Mouse (Mus musculus): ENCODE data around the gene Car2. TPM values are rescaled to one million over a fixed set of nuclear protein-coding genes. Genes with fewer than 3 reads are reported as not detected.
A peak's percentile ranks its signal among the peaks of the same experiment; 100 is the strongest.

The Car2 gene
- polyA plus RNA-seq, 1 experiment from 2014 or later, result 27.9 TPM

- no peak overlapping the region for H3K27ac ChIP-seq (replicated peaks in 1 of 2; ENCODE audit: control insufficient read depth in 1 of 2, insufficient read depth in 1 of 2, low read depth in 2 of 2, low read length in 2 of 2)
- H3K4me1 ChIP-seq (ENCODE audit: control insufficient read depth in 2 of 2, insufficient read depth in 2 of 2, low read length in 2 of 2), result 0 out of 4 replicates have a peak, but pooled peaks cover 0 to 7% of the 10 kb centered on the region in 2 experiments
- 42% methylated on average over 3 of the region's 3 CpGs for WGBS
- H3K36me3 ChIP-seq (ENCODE audit: control insufficient read depth, insufficient read depth, low read length), result no peaks in the 10 kb centered on the region
- no peaks in the 10 kb centered on the region for H3K27me3 ChIP-seq (ENCODE audit: control insufficient read depth, insufficient read depth, low read length)
- H3K9me3 ChIP-seq (ENCODE audit: control insufficient read depth, low read length), result no peaks in the 10 kb centered on the region
- H3K4me2 ChIP-seq (ENCODE audit: low read length), result no peak overlapping the region
- H3K9ac ChIP-seq (ENCODE audit: low read length), result no peak overlapping the region
- no peak for ATAC-seq (ENCODE audit: insufficient number of reproducible peaks, insufficient read depth, low FRiP score, low read depth)
- H3K4me3 ChIP-seq (ENCODE audit: control insufficient read depth in 1 of 2, insufficient read depth in 1 of 2, low read depth in 1 of 2, low read length in 2 of 2), result no peak overlapping the region
These were observed 25.8 kb upstream of the Car2 start for GRCm38 (mm10) chr3:14860291-14860690.

GRCm38 (mm10) chr3:14861165-14861564 is 24.9 kb upstream of the Car2 start:
- WGBS, result 77% methylated on average over 1 of the region's 1 CpGs
- ATAC-seq (ENCODE audit: insufficient number of reproducible peaks, insufficient read depth, low FRiP score, low read depth), result no peak

DNA sequence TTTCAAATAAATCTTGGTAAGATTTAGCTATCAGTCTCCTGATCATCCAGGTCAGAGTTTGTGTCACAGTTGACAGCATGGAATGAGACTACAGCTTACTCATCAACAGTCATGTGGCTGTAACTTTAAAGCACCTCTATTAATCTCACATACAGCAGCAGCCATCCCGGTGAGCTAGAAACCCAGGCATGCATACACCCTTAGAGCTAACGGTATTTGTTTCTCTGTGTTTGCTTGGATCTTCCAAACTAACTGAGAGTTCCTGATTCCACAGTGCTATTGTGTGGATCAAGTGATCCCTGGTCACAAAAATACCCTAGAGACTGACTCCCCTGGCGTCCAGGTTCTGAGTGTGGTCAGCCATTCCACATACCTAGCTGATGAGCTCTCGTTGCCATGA is 24.3 kb upstream of the Car2 start:
- 41% methylated on average over 4 of the region's 4 CpGs for WGBS
- Histone ChIP-seq H3K9ac (ENCODE audit: low read length) (no peak overlapping the region), H3K27me3 (ENCODE audit: control insufficient read depth, insufficient read depth, low read length) (no peaks in the 10 kb centered on the region), H3K9me3 (ENCODE audit: control insufficient read depth, low read length) (no peaks in the 10 kb centered on the region), H3K36me3 (ENCODE audit: control insufficient read depth, insufficient read depth, low read length) (no peaks in the 10 kb centered on the region), H3K27ac (replicated peaks in 1 of 2; ENCODE audit: control insufficient read depth in 1 of 2, insufficient read depth in 1 of 2, low read depth in 2 of 2, low read length in 2 of 2) (no peak overlapping the region), H3K4me3 (ENCODE audit: control insufficient read depth in 1 of 2, insufficient read depth in 1 of 2, low read depth in 1 of 2, low read length in 2 of 2) (no peak overlapping the region), H3K4me2 (ENCODE audit: low read length) (no peak overlapping the region), H3K4me1 (ENCODE audit: control insufficient read depth in 2 of 2, insufficient read depth in 2 of 2, low read length in 2 of 2) (0 out of 4 replicates have a peak, but pooled peaks cover 0 to 7% of the 10 kb centered on the region in 2 experiments)
- ATAC-seq (ENCODE audit: insufficient number of reproducible peaks, insufficient read depth, low FRiP score, low read depth), result no peak

More at GRCm38 (mm10) chr3:14861165-14861564, 24.9 kb upstream of the Car2 start:
- H3K4me3 ChIP-seq (ENCODE audit: control insufficient read depth in 1 of 2, insufficient read depth in 1 of 2, low read depth in 1 of 2, low read length in 2 of 2), result no peak overlapping the region
- no peak overlapping the region for H3K4me2 ChIP-seq (ENCODE audit: low read length)
- no peaks in the 10 kb centered on the region for H3K27me3 ChIP-seq (ENCODE audit: control insufficient read depth, insufficient read depth, low read length)
- 0 out of 4 replicates have a peak, but pooled peaks cover 0 to 7% of the 10 kb centered on the region in 2 experiments for H3K4me1 ChIP-seq (ENCODE audit: control insufficient read depth in 2 of 2, insufficient read depth in 2 of 2, low read length in 2 of 2)
- no peak overlapping the region for H3K27ac ChIP-seq (replicated peaks in 1 of 2; ENCODE audit: control insufficient read depth in 1 of 2, insufficient read depth in 1 of 2, low read depth in 2 of 2, low read length in 2 of 2)
- no peaks in the 10 kb centered on the region for H3K36me3 ChIP-seq (ENCODE audit: control insufficient read depth, insufficient read depth, low read length)
- H3K9ac ChIP-seq (ENCODE audit: low read length), result no peak overlapping the region
- no peaks in the 10 kb centered on the region for H3K9me3 ChIP-seq (ENCODE audit: control insufficient read depth, low read length)

GRCm38 (mm10) chr3:14862654-14863021 is 23.4 kb upstream of the Car2 start:
- Histone ChIP-seq H3K9ac (ENCODE audit: low read length) (peak overlapping the region; percentile 51), H3K4me3 (ENCODE audit: control insufficient read depth in 1 of 2, insufficient read depth in 1 of 2, low read depth in 1 of 2, low read length in 2 of 2) (peak overlapping the region; percentile 26 to 37), H3K27me3 (ENCODE audit: control insufficient read depth, insufficient read depth, low read length) (no peaks in the 10 kb centered on the region), H3K9me3 (ENCODE audit: control insufficient read depth, low read length) (no peaks in the 10 kb centered on the region), H3K4me1 (ENCODE audit: control insufficient read depth in 2 of 2, insufficient read depth in 2 of 2, low read length in 2 of 2) (0 out of 4 replicates have a peak, but pooled peaks cover 0 to 7% of the 10 kb centered on the region in 2 experiments), H3K36me3 (ENCODE audit: control insufficient read depth, insufficient read depth, low read length) (no peaks in the 10 kb centered on the region), H3K4me2 (ENCODE audit: low read length) (peak overlapping the region; percentile 83), H3K27ac (replicated peaks in 1 of 2; ENCODE audit: control insufficient read depth in 1 of 2, insufficient read depth in 1 of 2, low read depth in 2 of 2, low read length in 2 of 2) (no peak overlapping the region)
- no peak for ATAC-seq (ENCODE audit: insufficient number of reproducible peaks, insufficient read depth, low FRiP score, low read depth)
- WGBS, result 0% methylated on average over 9 of the region's 9 CpGs

DNA sequence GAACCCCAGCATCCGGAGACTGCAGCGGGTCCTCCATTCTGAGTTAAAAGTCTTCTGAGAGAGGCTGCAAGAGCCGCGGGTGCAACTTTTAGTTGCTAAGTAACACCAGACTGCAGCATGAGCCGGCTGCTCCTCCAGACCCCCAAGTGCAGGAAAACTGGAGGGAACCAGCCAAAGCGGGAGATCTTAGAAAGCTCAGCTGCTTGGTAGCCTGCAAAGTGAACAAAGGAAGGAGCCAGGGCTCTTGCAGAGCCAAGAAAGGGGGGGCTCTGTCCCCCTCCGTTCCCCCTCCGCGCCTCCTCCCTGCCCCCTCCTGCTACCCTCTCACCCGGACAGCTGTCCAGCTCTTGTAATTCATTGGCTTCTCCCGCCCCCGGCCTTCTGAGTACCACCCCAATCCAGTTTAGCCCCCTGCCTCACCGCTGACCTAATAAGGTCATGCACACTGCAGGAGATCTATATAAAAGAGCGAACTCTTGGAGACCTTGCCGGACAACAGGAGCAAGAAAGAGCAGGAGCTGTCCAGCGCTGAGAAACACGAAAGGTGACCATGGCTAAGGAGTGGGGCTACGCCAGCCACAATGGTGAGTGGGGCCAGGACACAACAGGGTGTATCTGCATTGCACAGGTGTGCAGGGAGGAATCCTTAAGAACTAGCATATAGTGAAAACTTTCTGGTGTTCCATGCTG is 22.9 kb upstream of the Car2 start, which contains the start of gene Car3:
Gene Car3 (plus strand): TSS at position 491 of the 690 bp plus-strand sequence.
- Histone ChIP-seq H3K27ac (replicated peaks in 1 of 2; ENCODE audit: control insufficient read depth in 1 of 2, insufficient read depth in 1 of 2, low read depth in 2 of 2, low read length in 2 of 2) (no peak within 1 kb of the TSS), H3K4me2 (ENCODE audit: low read length) (peak within 1 kb of the TSS; percentile 83), H3K4me1 (ENCODE audit: control insufficient read depth in 2 of 2, insufficient read depth in 2 of 2, low read length in 2 of 2) (0 out of 4 replicates have a peak, but pooled peaks cover 0 to 7% of the 10 kb centered on the region in 2 experiments), H3K4me3 (ENCODE audit: control insufficient read depth in 1 of 2, insufficient read depth in 1 of 2, low read depth in 1 of 2, low read length in 2 of 2) (peak within 1 kb of the TSS; percentile 26 to 37), H3K9ac (ENCODE audit: low read length) (peak within 1 kb of the TSS; percentile 51), H3K9me3 (ENCODE audit: control insufficient read depth, low read length) (no peaks in the 10 kb centered on the region), H3K36me3 (ENCODE audit: control insufficient read depth, insufficient read depth, low read length) (no peaks in the 10 kb centered on the region), H3K27me3 (ENCODE audit: control insufficient read depth, insufficient read depth, low read length) (no peaks in the 10 kb centered on the region)
- 3% methylated on average over 17 of the region's 18 CpGs for WGBS
- ATAC-seq (ENCODE audit: insufficient number of reproducible peaks, insufficient read depth, low FRiP score, low read depth), result peak; percentile 26; the same call in 1 of the 2 replicates

DNA sequence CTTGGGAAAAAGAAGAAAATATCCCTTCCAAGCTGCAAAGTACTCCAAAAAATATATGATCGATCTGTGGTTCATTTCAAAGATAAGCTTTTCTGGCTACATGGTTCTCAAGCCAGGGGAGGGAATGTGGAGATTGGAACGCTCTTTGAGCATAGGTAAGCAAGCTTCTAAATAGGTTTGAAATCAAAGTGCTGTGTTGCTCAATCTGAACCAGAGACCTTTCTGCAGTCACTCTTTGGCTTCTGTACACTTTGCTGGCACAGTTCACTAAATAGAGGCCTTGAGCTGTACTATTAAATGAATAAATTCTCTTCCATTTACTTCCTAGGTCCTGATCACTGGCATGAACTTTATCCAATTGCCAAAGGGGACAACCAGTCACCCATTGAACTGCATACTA is 22.2 kb upstream of the Car2 start:
- WGBS, result 90% methylated on average over 2 of the region's 2 CpGs
- H3K9ac ChIP-seq (ENCODE audit: low read length), result no peak overlapping the region
- 0 out of 4 replicates have a peak, but pooled peaks cover 0 to 7% of the 10 kb centered on the region in 2 experiments for H3K4me1 ChIP-seq (ENCODE audit: control insufficient read depth in 2 of 2, insufficient read depth in 2 of 2, low read length in 2 of 2)
- no peaks in the 10 kb centered on the region for H3K9me3 ChIP-seq (ENCODE audit: control insufficient read depth, low read length)
- ATAC-seq (ENCODE audit: insufficient number of reproducible peaks, insufficient read depth, low FRiP score, low read depth), result no peak
- H3K27me3 ChIP-seq (ENCODE audit: control insufficient read depth, insufficient read depth, low read length), result no peaks in the 10 kb centered on the region
- no peak overlapping the region for H3K27ac ChIP-seq (replicated peaks in 1 of 2; ENCODE audit: control insufficient read depth in 1 of 2, insufficient read depth in 1 of 2, low read depth in 2 of 2, low read length in 2 of 2)
- H3K36me3 ChIP-seq (ENCODE audit: control insufficient read depth, insufficient read depth, low read length), result no peaks in the 10 kb centered on the region
- H3K4me2 ChIP-seq (ENCODE audit: low read length), result no peak overlapping the region
- no peak overlapping the region for H3K4me3 ChIP-seq (ENCODE audit: control insufficient read depth in 1 of 2, insufficient read depth in 1 of 2, low read depth in 1 of 2, low read length in 2 of 2)

DNA sequence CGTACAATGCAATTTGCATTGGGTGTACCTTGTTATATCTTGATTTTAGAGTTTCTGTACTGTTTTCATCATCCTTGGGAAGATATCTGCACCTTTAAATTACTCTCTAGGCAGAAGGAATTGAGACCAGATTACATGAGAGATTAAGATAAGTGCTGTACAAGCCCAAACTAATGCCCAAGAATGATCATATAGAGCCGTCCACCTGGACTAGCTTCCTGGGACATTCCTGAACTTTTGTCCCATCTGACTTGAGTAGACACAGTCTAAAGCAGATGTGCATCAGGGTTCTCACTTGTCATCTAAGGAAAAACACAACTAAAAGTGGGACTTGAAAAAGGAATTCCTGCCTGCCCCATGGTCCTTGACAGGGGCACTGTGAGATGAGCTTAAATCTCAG is 20.1 kb upstream of the Car2 start:
- Histone ChIP-seq H3K9ac (ENCODE audit: low read length) (no peak overlapping the region), H3K4me2 (ENCODE audit: low read length) (no peak overlapping the region), H3K4me1 (ENCODE audit: control insufficient read depth in 2 of 2, insufficient read depth in 2 of 2, low read length in 2 of 2) (0 out of 4 replicates have a peak, but pooled peaks cover 0 to 7% of the 10 kb centered on the region in 2 experiments), H3K27me3 (ENCODE audit: control insufficient read depth, insufficient read depth, low read length) (no peaks in the 10 kb centered on the region), H3K27ac (replicated peaks in 1 of 2; ENCODE audit: control insufficient read depth in 1 of 2, insufficient read depth in 1 of 2, low read depth in 2 of 2, low read length in 2 of 2) (no peak overlapping the region), H3K4me3 (ENCODE audit: control insufficient read depth in 1 of 2, insufficient read depth in 1 of 2, low read depth in 1 of 2, low read length in 2 of 2) (no peak overlapping the region), H3K36me3 (ENCODE audit: control insufficient read depth, insufficient read depth, low read length) (no peaks in the 10 kb centered on the region), H3K9me3 (ENCODE audit: control insufficient read depth, low read length) (no peaks in the 10 kb centered on the region)
- ATAC-seq (ENCODE audit: insufficient number of reproducible peaks, insufficient read depth, low FRiP score, low read depth), result no peak
- WGBS, result 69% methylated on average over 2 of the region's 2 CpGs
